Mouse (Mus musculus): ENCODE measurements around the gene Itga11.

GRCm38 (mm10) chr9:62820829-62821228 is 143.2 kb downstream of the Itga11 start:
- TF ChIP-seq POLR2A (IDR thresholded peaks at IDR 0.05; ENCODE audit: borderline replicate concordance, extremely low read depth, low read depth, low read length) = no peak
- TF ChIP-seq CTCF (IDR thresholded peaks at IDR 0.05; ENCODE audit: insufficient read depth, low read length) = no peak
